Mouse (Mus musculus) lung, adult 2 months (tissue): ENCODE data around the gene Cyth4.

Experiments
- CTCF ChIP-seq: fragments of 200-500 bp; IDR thresholded peaks from 2 replicates; pipeline ENCODE4 v1.5.1; 2011; ENCODE audit warnings: mild to moderate bottlenecking, low read length, control low read depth; ENCODE audit not compliant: insufficient read depth
- POLR2A ChIP-seq: fragments of 200-500 bp; IDR thresholded peaks from 2 replicates; pipeline ENCODE4 v1.6.1; 2011; ENCODE audit warnings: low read depth, mild to moderate bottlenecking, control low read depth, low read length, borderline replicate concordance; ENCODE audit errors: extremely low read depth

GRCm38 (mm10) chr15:78664268-78664667 is 67.4 kb downstream of the Cyth4 start:
- TF ChIP-seq POLR2A (no peak), CTCF (no peak)
